9 mouse cellular contexts compared by ENCODE assay signal in the genomic region with DNA sequence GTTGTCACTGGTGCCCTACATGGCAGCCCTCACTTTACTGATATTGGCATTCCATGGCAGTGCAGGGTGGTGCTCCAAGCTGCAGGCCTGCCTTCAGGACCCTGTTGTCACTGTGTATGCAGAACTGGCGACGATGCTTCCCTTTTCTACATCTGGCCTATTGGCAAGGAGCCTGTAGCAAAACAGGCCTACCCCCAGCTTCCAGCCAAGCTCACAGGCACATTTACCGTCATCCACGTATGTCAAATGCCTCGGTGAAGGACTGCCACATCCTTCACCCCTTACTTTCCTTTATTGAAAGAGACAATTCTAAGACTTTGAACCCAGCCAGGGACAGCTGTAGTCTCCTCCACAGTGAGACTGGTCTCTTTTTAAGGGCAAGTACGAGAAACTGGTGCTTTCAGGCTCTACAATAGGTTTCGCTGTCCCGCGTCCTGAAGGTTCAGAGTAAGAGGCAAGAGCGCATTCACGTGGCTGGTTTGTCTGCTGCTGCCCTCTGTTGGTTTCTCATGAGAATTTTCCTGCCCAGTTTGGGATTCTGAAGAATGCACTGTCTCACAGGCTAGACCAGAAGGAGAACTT.
A peak's percentile ranks its signal among the peaks of the same experiment; 100 is the strongest.
DNase-seq lines count a peak whose midpoint lies in the region; ATAC-seq and TF ChIP-seq lines count a peak whose summit lies in the region.
"Had no signal": no experiment of that assay in that cellular context is flagged by ENCODE, and none has a peak within 500 bp of the region (broad histone marks: within the 10 kb centered on the region; RNA-seq: fewer than 3 reads in every experiment).

No protein-coding gene starts in this region.

- H3K27me3 ChIP-seq in heart, embryonic 16.5 days (ENCODE audit: control insufficient read depth, insufficient read depth, low read length) = no peaks in the 10 kb centered on the region
- no peaks in the 10 kb centered on the region for H3K27me3 ChIP-seq in kidney, postnatal 0 days (ENCODE audit: insufficient read depth, low read length)
- H3K27me3 ChIP-seq in liver, adult 2 months (ENCODE audit: control insufficient read depth, insufficient read depth, low read length) = no peaks in the 10 kb centered on the region
- H3K27me3 ChIP-seq: liver, embryonic 15.5 days had no signal

- peak; percentile 91 for TF ChIP-seq CTCF in kidney, postnatal 0 days (IDR thresholded peaks at IDR 0.05; ENCODE audit: low read depth)
- TF ChIP-seq CTCF in liver, adult 2 months (IDR thresholded peaks at IDR 0.05; ENCODE audit: low read depth, low read length) = peak; percentile 40

- ATAC-seq in common myeloid progenitor, adult 5-6 weeks (replicated peaks; ENCODE audit: low read depth, poor library complexity, severe bottlenecking) = peak; percentile 83
- no peak for ATAC-seq in heart, embryonic 16.5 days (replicated peaks; ENCODE audit: extremely low read depth, insufficient read depth, low FRiP score)
- no peak; the same call in 1 of the 2 replicates for ATAC-seq in kidney, postnatal 0 days (replicated peaks; ENCODE audit: low FRiP score, low read depth)
- no peak for ATAC-seq in erythroid progenitor cell, adult 5-6 weeks (replicated peaks; ENCODE audit: low FRiP score, poor library complexity, severe bottlenecking)

- peak overlapping the region; percentile 52; the same call in 1 of the 2 replicates for H3K4me2 ChIP-seq in heart, embryonic 16.5 days (ENCODE audit: low read depth, low read length)
- H3K4me2 ChIP-seq in kidney, postnatal 0 days (ENCODE audit: low read length) = no peak overlapping the region
- H3K4me2 ChIP-seq: liver, embryonic 15.5 days had no signal

- WGBS in heart, embryonic 16.5 days = 18% methylated on average over 11 of the region's 11 CpGs
- WGBS in kidney, postnatal 0 days = 17% methylated on average over 11 of the region's 11 CpGs
- 17% methylated on average over 11 of the region's 11 CpGs for WGBS in liver, adult 2 months

- no peaks in the 10 kb centered on the region for H3K36me3 ChIP-seq in heart, embryonic 16.5 days (ENCODE audit: control insufficient read depth, insufficient read depth)
- H3K36me3 ChIP-seq in kidney, postnatal 0 days (ENCODE audit: insufficient read depth, low read length) = no peaks in the 10 kb centered on the region
- no peaks in the 10 kb centered on the region for H3K36me3 ChIP-seq in liver, adult 2 months (ENCODE audit: control insufficient read depth, insufficient read depth, low read length)
- H3K36me3 ChIP-seq: liver, embryonic 15.5 days had no signal

- no peaks in the 10 kb centered on the region for H3K79me2 ChIP-seq in liver, adult 2 months (ENCODE audit: control insufficient read depth, insufficient read depth, low read length)

- H3K4me1 ChIP-seq in heart, embryonic 16.5 days (ENCODE audit: control insufficient read depth, insufficient read depth, low read length) = no peaks in the 10 kb centered on the region
- no peaks in the 10 kb centered on the region for H3K4me1 ChIP-seq in kidney, postnatal 0 days (replicated peaks; ENCODE audit: insufficient read depth, low read length)
- H3K4me1 ChIP-seq in liver, adult 2 months (ENCODE audit: control insufficient read depth, insufficient read depth, low read length) = no peaks in the 10 kb centered on the region
- H3K4me1 ChIP-seq: liver, embryonic 15.5 days had no signal

- no peak for TF ChIP-seq POLR2A in liver, adult 2 months (IDR thresholded peaks at IDR 0.05; ENCODE audit: extremely low read depth, insufficient read depth, low read length)

- H3K9me3 ChIP-seq in heart, embryonic 16.5 days (replicated peaks; ENCODE audit: control insufficient read depth, low read length) = no peaks in the 10 kb centered on the region
- no peaks in the 10 kb centered on the region for H3K9me3 ChIP-seq in kidney, postnatal 0 days (replicated peaks; ENCODE audit: low read length)
- H3K9me3 ChIP-seq: liver, embryonic 15.5 days had no signal

- no peak overlapping the region for H3K27ac ChIP-seq in heart, embryonic 16.5 days (ENCODE audit: low read length)
- H3K27ac ChIP-seq in kidney, postnatal 0 days = no peak overlapping the region
- no peak overlapping the region for H3K27ac ChIP-seq in liver, adult 2 months (replicated peaks; ENCODE audit: insufficient read depth, low read depth, low read length)
- H3K27ac ChIP-seq: liver, embryonic 15.5 days had no signal

- H3K9ac ChIP-seq in heart, embryonic 16.5 days (ENCODE audit: low read length) = no peak overlapping the region
- H3K9ac ChIP-seq in kidney, postnatal 0 days (ENCODE audit: low read depth, low read length) = no peak overlapping the region
- H3K9ac ChIP-seq in liver, adult 2 months (ENCODE audit: low read depth, low read length) = no peak overlapping the region
- H3K9ac ChIP-seq: liver, embryonic 15.5 days had no signal

- DNase-seq in thymus, postnatal 4 days = peak; percentile 13
- DNase-seq in thymus, postnatal 10 days (ENCODE audit: low spot score in 2 of 2) = no peak
- peak; percentile 95 for DNase-seq in kidney, postnatal 0 days (ENCODE audit: low spot score)
- peak; percentile 7 for DNase-seq in liver, adult 2 months (ENCODE audit: extremely low read depth, low read depth, low spot score)
- peak; percentile 90 for DNase-seq in retina, embryonic 14.5 days (ENCODE audit: low spot score)

- H3K4me3 ChIP-seq in heart, embryonic 16.5 days (ENCODE audit: low read length) = peak overlapping the region; percentile 10; the same call in 1 of the 2 replicates
- H3K4me3 ChIP-seq in kidney, postnatal 0 days (replicated peaks; ENCODE audit: low read depth, low read length) = no peak overlapping the region
- H3K4me3 ChIP-seq in liver, adult 2 months (ENCODE audit: insufficient read depth, low read depth, low read length) = no peak overlapping the region
- H3K4me3 ChIP-seq: liver, embryonic 15.5 days had no signal

Comparison
In these comparisons a context has a peak if more than half of its experiments do, and no peak if none do; other contexts are left out.
1. DNase-seq: peak in thymus, postnatal 4 days (single experiment), kidney, postnatal 0 days (single experiment), liver, adult 2 months (single experiment) and retina, embryonic 14.5 days (single experiment); none in thymus, postnatal 10 days (0 of 2).